Mouse (Mus musculus) forebrain, embryonic 14.5 days (tissue): ENCODE data around the gene Kif13a. TPM values are rescaled to one million over a fixed set of nuclear protein-coding genes. Genes with fewer than 3 reads are reported as not detected.

Experiments
- ATAC-seq: fragments of 200-750 bp; cut with Nextera tagmentation; 2 replicates; pipeline ENCODE4 v1.8.0; 2017; ENCODE audit warnings: mild to moderate bottlenecking, moderate library complexity
- DNase-seq: peaks from one replicate; pipeline ENCODE4 v3.0.0-alpha.2; 2015; ENCODE audit warnings: low spot score
- H3K27ac ChIP-seq: fragments of 300-500 bp; sonication (generic); 2 replicates; pipeline ENCODE4 v1.5.1; 2014; ENCODE audit warnings: low read depth, mild to moderate bottlenecking, control low read depth, low read length, moderate library complexity
- H3K27me3 ChIP-seq: fragments of 300-500 bp; sonication (generic); replicated peaks from 2 replicates; pipeline ENCODE4 v1.6.1; 2014; ENCODE audit warnings: low read length, control low read depth, mixed read lengths; ENCODE audit not compliant: control insufficient read depth, insufficient read depth
- H3K36me3 ChIP-seq: fragments of 300-500 bp; sonication (generic); 2 replicates; pipeline ENCODE4 v1.6.1; 2014; ENCODE audit warnings: low read length, control low read depth; ENCODE audit not compliant: control insufficient read depth, insufficient read depth
- H3K4me1 ChIP-seq: fragments of 300-500 bp; sonication (generic); 2 replicates; pipeline ENCODE4 v1.6.1; 2014; ENCODE audit warnings: antibody characterized with exemption, low read length, control low read depth; ENCODE audit not compliant: control insufficient read depth, insufficient read depth
- H3K4me2 ChIP-seq: fragments of 300-500 bp; sonication (generic); 2 replicates; pipeline ENCODE4 v1.6.1; 2014; ENCODE audit warnings: mild to moderate bottlenecking, control low read depth, low read length
- H3K4me3 ChIP-seq: fragments of 300-500 bp; sonication (generic); 2 replicates; pipeline ENCODE4 v1.5.1; 2014; ENCODE audit warnings: low read depth, low read length, control low read depth
- H3K9ac ChIP-seq: fragments of 300-500 bp; sonication (generic); 2 replicates; pipeline ENCODE4 v1.6.1; 2014; ENCODE audit warnings: mild to moderate bottlenecking, low read length, control low read depth, moderate library complexity
- H3K9me3 ChIP-seq: fragments of 300-500 bp; sonication (generic); replicated peaks from 2 replicates; pipeline ENCODE4 v1.6.1; 2016; ENCODE audit warnings: low read length, control low read depth, mixed read lengths; ENCODE audit not compliant: control insufficient read depth
- WGBS: fragments of 180-500 bp; shearing (Covaris S2); extraction: QIAGEN DNeasy Blood & Tissue Kit; methylation state at CpG from one replicate; pipeline ENCODE4 v1.1.7; 2014; 5-methylcytosine and 5-hydroxymethylcytosine counted together
- polyA plus RNA-seq: library from polyadenylated mRNA; unstranded; fragments of >200 nt; fragmentation: Nextera tagmentation; extraction: Ambion mirVana; gene quantifications from 2 replicates; pipeline ENCODE4 v1.2.1, GENCODE M21; 2014

Kif13a gene
- polyA plus RNA-seq, 1 experiment from 2014 or later, result 7.1 TPM

DNA sequence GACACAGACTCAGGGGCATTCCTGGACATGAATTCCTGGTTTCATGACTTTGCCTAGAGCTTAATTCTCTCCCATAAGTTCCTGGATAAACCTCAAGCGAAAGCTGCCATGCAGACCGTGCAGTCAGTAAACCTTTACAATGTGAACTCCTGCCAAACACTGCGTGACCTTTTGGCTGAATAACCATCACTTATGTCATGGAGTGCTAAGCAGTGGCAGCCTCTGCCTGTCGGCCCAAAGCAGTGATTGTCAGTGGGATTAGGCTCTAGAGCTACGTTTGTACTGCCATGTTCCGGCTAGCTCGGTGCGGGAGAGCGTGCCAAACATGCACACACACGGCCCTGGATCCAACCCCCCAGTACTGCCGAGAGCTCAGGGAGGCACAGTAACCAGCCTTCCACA is 18.6 kb downstream of the Kif13a start:
- Histone ChIP-seq H3K9me3 (no peaks in the 10 kb centered on the region), H3K27ac (no peak overlapping the region), H3K4me1 (peaks cover 10% of the 10 kb centered on the region; the same call in 1 of the 2 replicates), H3K4me3 (no peak overlapping the region), H3K9ac (no peak overlapping the region), H3K4me2 (no peak overlapping the region), H3K36me3 (no peaks in the 10 kb centered on the region), H3K27me3 (no peaks in the 10 kb centered on the region)
- no peak for DNase-seq
- ATAC-seq, result no peak
- 69% methylated on average over 11 of the region's 11 CpGs for WGBS

DNA sequence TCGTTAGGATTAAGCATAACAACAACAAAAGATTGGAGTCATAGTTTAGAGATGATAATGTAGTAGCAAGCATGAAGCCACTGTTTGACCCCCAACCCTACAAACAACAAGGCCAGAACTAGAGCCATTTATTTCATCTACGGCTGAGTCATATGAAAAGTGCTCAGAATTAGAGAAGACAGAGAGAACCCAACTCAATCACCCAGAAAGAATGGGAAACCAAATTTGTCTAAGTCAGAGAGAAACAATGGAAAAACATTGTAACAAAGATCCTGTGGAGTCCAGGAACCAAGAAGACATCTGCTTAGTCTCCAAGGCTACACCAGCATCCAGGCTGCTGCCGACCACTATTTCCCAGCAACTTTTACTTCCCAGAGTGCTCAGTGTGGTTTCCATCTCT is 19.7 kb downstream of the Kif13a start:
- no peak for ATAC-seq

DNA sequence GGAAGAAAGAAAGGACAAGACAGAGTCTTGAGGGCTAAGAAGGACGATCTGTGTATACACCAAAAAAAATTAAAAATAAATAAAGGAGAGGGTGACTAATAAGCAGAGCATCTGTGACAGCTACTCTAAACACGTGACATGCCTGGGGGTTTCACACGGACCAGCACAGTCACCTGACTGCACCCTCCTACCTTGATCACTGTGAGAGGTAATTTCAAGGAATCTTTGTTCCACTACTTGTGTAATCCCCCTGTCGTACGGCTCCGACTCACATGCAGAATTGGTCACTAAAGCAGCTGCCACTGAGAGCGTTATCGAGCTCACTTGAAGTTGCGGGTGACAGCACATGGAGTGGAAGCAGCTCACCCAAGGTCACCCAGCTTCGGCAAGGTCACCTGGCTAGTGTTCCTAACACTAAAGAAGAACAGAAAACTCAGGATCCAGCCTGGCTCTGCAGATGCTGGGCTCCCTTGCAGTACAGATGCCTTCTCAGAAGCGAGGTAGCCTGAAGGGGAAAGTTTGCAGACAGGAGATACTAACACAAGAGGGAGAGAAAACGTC is 20.6 kb downstream of the Kif13a start:
- 74% methylated on average over 12 of the region's 12 CpGs for WGBS

More for the DNA sequence above, 19.7 kb downstream of the Kif13a start:
- Histone ChIP-seq H3K4me3 (no peak overlapping the region), H3K36me3 (no peaks in the 10 kb centered on the region), H3K4me2 (no peak overlapping the region), H3K9me3 (no peaks in the 10 kb centered on the region), H3K4me1 (peaks cover 10% of the 10 kb centered on the region; the same call in 1 of the 2 replicates), H3K27ac (no peak overlapping the region), H3K27me3 (no peaks in the 10 kb centered on the region), H3K9ac (no peak overlapping the region)
- WGBS, result 70% methylated on average over 3 of the region's 3 CpGs
- no peak for DNase-seq

DNA sequence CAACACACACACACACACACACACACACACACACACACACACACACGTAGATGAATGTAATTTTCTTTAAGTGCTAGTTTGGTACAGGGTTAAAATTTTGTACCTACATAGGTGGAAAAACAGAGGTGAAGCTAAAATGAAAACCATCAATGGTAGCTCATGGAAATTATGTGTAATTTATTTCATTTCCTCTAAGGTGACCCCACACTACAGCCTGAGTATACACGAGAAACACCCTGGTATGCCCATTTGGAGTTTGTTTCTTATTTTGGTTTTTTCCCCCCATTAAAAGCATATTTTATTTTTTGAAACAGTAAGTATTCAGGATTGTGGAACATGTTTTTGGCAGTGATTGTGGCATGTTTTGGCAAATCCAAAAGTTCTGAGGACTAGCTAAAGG is 21.3 kb downstream of the Kif13a start:
- no peak for ATAC-seq
- H3K27me3 ChIP-seq, result no peaks in the 10 kb centered on the region
- H3K9me3 ChIP-seq, result no peaks in the 10 kb centered on the region
- 87% methylated on average over 2 of the region's 2 CpGs for WGBS
- H3K36me3 ChIP-seq, result no peaks in the 10 kb centered on the region
- H3K27ac ChIP-seq, result no peak overlapping the region
- H3K4me3 ChIP-seq, result no peak overlapping the region
- DNase-seq, result no peak
- no peak overlapping the region for H3K9ac ChIP-seq
- peaks cover 10% of the 10 kb centered on the region; the same call in 1 of the 2 replicates for H3K4me1 ChIP-seq
- no peak overlapping the region for H3K4me2 ChIP-seq

More for the DNA sequence above, 20.6 kb downstream of the Kif13a start:
- no peaks in the 10 kb centered on the region for H3K9me3 ChIP-seq
- ATAC-seq (no peak), DNase-seq (no peak)
- H3K27ac ChIP-seq, result no peak overlapping the region
- H3K4me1 ChIP-seq, result peaks cover 10% of the 10 kb centered on the region; the same call in 1 of the 2 replicates
- H3K36me3 ChIP-seq, result no peaks in the 10 kb centered on the region
- no peak overlapping the region for H3K9ac ChIP-seq
- no peaks in the 10 kb centered on the region for H3K27me3 ChIP-seq
- no peak overlapping the region for H3K4me2 ChIP-seq
- H3K4me3 ChIP-seq, result no peak overlapping the region

DNA sequence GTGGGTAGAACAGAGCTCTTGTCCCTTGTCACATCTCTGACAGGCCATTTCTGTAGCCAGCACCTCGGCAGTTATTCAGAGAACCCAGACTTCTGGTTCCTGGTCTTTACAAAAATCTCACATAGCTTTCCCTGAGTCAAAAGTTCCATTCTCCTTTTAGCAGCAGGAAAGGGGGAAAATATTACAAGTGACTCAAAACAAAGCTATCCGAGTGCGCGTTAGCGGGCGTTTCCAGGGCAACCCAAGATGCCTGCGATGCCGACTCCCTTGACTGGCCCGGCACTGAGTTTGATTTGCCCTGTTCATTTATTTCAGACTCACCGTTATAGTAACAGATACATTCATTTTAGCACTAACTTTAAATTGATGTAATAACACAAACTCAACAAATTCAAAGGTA is 21.8 kb downstream of the Kif13a start:
- Histone ChIP-seq H3K27ac (no peak overlapping the region), H3K9me3 (no peaks in the 10 kb centered on the region), H3K4me3 (no peak overlapping the region), H3K36me3 (no peaks in the 10 kb centered on the region), H3K4me2 (0 out of 2 replicates have a peak overlapping the region, but pooled peaks have one; percentile 12), H3K9ac (no peak overlapping the region), H3K4me1 (peaks cover 10% of the 10 kb centered on the region; the same call in 1 of the 2 replicates), H3K27me3 (no peaks in the 10 kb centered on the region)
- WGBS, result 17% methylated on average over 10 of the region's 10 CpGs
- ATAC-seq (no peak), DNase-seq (peak; percentile 45)

DNA sequence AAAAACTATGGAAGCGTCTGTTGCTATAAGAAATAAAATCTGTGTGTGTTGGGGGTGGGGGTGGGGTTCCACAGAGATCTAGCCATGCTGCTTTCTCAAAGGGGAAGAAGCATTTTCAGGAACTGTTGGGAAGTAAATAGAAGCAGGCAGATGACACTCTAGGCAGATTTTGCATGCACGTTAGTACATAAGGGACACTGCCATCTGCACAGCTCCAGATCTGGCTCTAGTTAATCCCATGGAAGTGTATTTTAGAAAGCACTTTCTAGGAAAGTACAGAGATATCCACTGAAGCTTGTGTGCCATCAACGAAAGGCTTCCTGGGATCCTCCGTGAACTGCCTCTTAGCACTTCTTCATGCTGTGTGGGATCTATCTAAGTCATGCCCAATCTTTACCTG is 22.6 kb downstream of the Kif13a start:
- WGBS, result 91% methylated on average over 4 of the region's 4 CpGs

DNA sequence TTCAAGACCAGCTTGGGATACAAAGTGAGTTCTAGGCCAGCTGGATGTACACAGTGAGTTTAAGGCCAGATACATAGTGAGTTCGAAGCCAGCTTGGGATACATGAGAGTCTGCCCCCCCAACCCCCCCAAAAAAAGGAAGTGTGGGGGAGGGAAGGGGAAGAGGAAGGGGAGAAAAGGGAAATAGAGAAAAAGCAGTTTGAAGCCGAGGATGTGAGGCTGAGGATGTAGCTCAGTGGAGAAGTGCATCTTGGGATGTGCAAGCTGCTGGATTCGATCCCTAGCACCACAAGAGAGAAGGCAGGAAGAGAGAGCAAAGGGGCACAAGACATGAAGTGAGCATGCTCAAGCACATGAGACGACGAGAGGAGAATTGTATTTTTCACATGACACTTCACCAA is 23.7 kb downstream of the Kif13a start:
- 76% methylated on average over 5 of the region's 5 CpGs for WGBS
- H3K27me3 ChIP-seq, result no peaks in the 10 kb centered on the region

More for the DNA sequence above, 22.6 kb downstream of the Kif13a start:
- Histone ChIP-seq H3K4me1 (peaks cover 10% of the 10 kb centered on the region; the same call in 1 of the 2 replicates), H3K9ac (no peak overlapping the region), H3K27me3 (no peaks in the 10 kb centered on the region), H3K9me3 (peaks cover 3% of the 10 kb centered on the region; the same call in 1 of the 2 replicates), H3K4me3 (no peak overlapping the region), H3K36me3 (no peaks in the 10 kb centered on the region), H3K4me2 (no peak overlapping the region), H3K27ac (no peak overlapping the region)
- DNase-seq (no peak), ATAC-seq (no peak)

DNA sequence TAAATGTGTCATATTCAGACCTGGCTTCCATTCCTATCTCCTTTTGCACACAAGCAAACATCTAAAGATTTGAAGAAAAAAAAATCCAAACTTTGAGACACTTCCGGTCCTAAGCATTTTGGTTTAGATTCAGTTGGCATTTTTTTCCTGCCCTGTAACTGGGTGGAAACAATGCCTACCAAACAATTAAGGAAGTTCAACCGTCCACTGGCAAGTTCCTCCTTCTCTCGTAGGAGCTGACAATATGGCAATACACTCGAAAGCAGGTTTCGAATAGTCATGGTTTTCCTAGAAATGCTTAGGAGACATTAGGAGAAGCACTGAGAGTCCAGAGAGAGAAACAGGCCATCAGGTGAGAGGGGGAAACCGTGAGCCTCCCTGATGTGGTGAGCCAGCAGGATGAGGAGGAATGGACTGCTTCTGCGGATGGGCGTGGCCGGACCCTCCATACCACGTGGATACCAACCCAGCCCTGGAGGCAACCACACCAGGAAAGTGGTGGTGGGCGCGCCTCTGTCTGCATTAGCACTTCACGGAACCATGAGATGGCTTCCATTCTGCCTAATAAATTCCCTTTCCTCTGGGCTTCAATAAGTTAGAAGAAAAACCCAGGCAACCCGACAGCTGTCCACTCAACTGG is 24.6 kb downstream of the Kif13a start:
- Histone ChIP-seq H3K9ac (no peak overlapping the region), H3K9me3 (peaks cover 3% of the 10 kb centered on the region; the same call in 1 of the 2 replicates), H3K4me3 (no peak overlapping the region), H3K4me2 (no peak overlapping the region), H3K4me1 (peaks cover 7% of the 10 kb centered on the region; the same call in 1 of the 2 replicates), H3K36me3 (no peaks in the 10 kb centered on the region), H3K27me3 (no peaks in the 10 kb centered on the region), H3K27ac (no peak overlapping the region)
- DNase-seq, result no peak
- 91% methylated on average over 14 of the region's 14 CpGs for WGBS
- ATAC-seq, result no peak

More for the DNA sequence above, 23.7 kb downstream of the Kif13a start:
- H3K4me2 ChIP-seq, result no peak overlapping the region
- H3K9ac ChIP-seq, result no peak overlapping the region
- no peak overlapping the region for H3K4me3 ChIP-seq
- H3K27ac ChIP-seq, result no peak overlapping the region
- DNase-seq, result no peak
- peaks cover 3% of the 10 kb centered on the region; the same call in 1 of the 2 replicates for H3K9me3 ChIP-seq
- ATAC-seq, result no peak
- H3K4me1 ChIP-seq, result peaks cover 7% of the 10 kb centered on the region; the same call in 1 of the 2 replicates
- H3K36me3 ChIP-seq, result no peaks in the 10 kb centered on the region
